Mouse (Mus musculus): ENCODE measurements around the gene Slc44a5. TPM values are rescaled to one million over a fixed set of nuclear protein-coding genes. Genes with fewer than 3 reads are reported as not detected.

Gene Slc44a5
- polyA plus RNA-seq, 1 experiment from 2014 or later: 9.3 TPM

DNA sequence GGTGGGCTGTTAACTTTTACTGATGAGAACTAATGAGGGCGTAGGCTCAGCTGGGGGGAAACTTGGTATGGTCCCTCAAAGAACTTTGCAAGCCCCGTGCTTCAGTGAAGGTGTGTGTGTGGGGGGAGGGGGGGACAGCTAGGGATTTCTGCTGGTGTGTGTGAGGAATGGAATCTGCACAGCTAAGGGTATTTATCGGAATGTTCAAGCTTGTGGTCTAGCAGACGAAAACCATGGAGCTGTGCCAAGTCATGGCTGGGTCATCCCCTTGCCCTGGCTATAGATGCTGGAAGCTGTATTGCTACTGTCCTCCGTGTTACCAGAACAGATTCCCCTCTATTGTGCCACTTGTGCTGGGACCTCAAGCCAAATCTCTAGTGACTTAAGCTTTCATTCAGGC, 138.0 kb downstream of the Slc44a5 start:
- Histone ChIP-seq H3K27ac (ENCODE audit: low read length) (no peak overlapping the region), H3K9ac (ENCODE audit: low read depth, low read length) (no peak overlapping the region), H3K9me3 (replicated peaks; ENCODE audit: control insufficient read depth, low read length, poor library complexity, severe bottlenecking) (no peaks in the 10 kb centered on the region), H3K4me1 (ENCODE audit: control insufficient read depth, insufficient read depth, low read length) (no peaks in the 10 kb centered on the region), H3K4me3 (ENCODE audit: low read depth, low read length) (no peak overlapping the region), H3K27me3 (ENCODE audit: control insufficient read depth, insufficient read depth, low read depth, low read length) (no peaks in the 10 kb centered on the region), H3K36me3 (ENCODE audit: control insufficient read depth, insufficient read depth, low read length) (no peaks in the 10 kb centered on the region), H3K4me2 (ENCODE audit: low read length) (no peak overlapping the region)
- WGBS: 59% methylated on average over 5 of the region's 5 CpGs
- ATAC-seq: no peak

DNA sequence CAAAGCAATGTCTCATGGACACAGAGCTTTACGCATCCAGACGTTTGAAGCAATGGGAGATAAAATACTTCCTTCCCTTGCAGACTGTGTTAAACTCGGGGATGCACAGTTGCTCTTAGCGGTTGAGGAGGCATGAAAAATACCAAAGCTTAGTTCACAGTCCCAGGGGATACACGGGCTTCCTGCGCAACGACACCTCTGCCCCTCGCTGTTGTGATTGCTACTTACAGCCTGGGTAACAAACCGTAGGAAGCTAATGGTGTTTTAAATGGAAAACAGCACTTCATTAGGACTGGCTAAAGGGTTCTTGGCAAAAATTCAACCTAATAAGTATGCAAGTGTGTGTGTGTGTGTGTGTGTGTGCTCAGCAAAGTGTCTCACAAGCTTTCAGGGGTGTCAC, 141.8 kb downstream of the Slc44a5 start:
- ATAC-seq: no peak
- Histone ChIP-seq H3K9ac (ENCODE audit: low read depth, low read length) (no peak overlapping the region), H3K36me3 (ENCODE audit: control insufficient read depth, insufficient read depth, low read length) (no peaks in the 10 kb centered on the region), H3K4me3 (ENCODE audit: low read depth, low read length) (no peak overlapping the region), H3K4me2 (ENCODE audit: low read length) (no peak overlapping the region), H3K27me3 (ENCODE audit: control insufficient read depth, insufficient read depth, low read depth, low read length) (no peaks in the 10 kb centered on the region), H3K9me3 (replicated peaks; ENCODE audit: control insufficient read depth, low read length, poor library complexity, severe bottlenecking) (no peaks in the 10 kb centered on the region), H3K4me1 (ENCODE audit: control insufficient read depth, insufficient read depth, low read length) (no peaks in the 10 kb centered on the region; the same call in 1 of the 2 replicates), H3K27ac (ENCODE audit: low read length) (no peak overlapping the region)
- 67% methylated on average over 9 of the region's 9 CpGs for WGBS

DNA sequence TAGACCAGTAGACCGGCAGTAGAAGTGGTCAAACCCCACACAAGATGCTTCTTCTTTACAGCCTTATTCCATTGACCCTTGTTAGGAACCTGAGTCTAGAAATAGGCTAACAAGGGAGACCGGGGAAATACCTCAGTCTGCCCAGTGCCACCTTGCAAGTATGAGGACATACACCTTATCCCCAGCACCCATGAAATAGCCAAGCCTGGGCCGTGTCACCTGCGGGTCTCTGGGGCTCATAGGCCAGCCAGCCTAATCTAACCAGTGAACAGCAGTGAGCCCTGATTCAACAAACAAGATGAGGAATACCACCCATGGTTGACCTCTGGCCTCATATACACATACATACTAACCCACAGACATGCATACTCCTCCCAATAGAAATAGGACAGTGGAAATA, 142.2 kb downstream of the Slc44a5 start:
- no peak for ATAC-seq
- no peak overlapping the region for H3K4me3 ChIP-seq (ENCODE audit: low read depth, low read length)

GRCm38 (mm10) chr3:154116000-154116399, 142.8 kb downstream of the Slc44a5 start:
- 86% methylated on average over 5 of the region's 5 CpGs for WGBS
- ATAC-seq: no peak

More for the DNA sequence above, 142.2 kb downstream of the Slc44a5 start:
- WGBS: 95% methylated on average over 4 of the region's 4 CpGs
- H3K4me2 ChIP-seq (ENCODE audit: low read length): no peak overlapping the region
- no peak overlapping the region for H3K27ac ChIP-seq (ENCODE audit: low read length)
- no peaks in the 10 kb centered on the region for H3K36me3 ChIP-seq (ENCODE audit: control insufficient read depth, insufficient read depth, low read length)
- no peaks in the 10 kb centered on the region for H3K9me3 ChIP-seq (replicated peaks; ENCODE audit: control insufficient read depth, low read length, poor library complexity, severe bottlenecking)
- H3K27me3 ChIP-seq (ENCODE audit: control insufficient read depth, insufficient read depth, low read depth, low read length): no peaks in the 10 kb centered on the region
- H3K4me1 ChIP-seq (ENCODE audit: control insufficient read depth, insufficient read depth, low read length): no peaks in the 10 kb centered on the region; the same call in 1 of the 2 replicates
- no peak overlapping the region for H3K9ac ChIP-seq (ENCODE audit: low read depth, low read length)

GRCm38 (mm10) chr3:154118992-154119603, 145.9 kb downstream of the Slc44a5 start:
- ATAC-seq: no peak
- Histone ChIP-seq H3K4me1 (ENCODE audit: control insufficient read depth, insufficient read depth, low read length) (no peaks in the 10 kb centered on the region; the same call in 1 of the 2 replicates), H3K4me2 (ENCODE audit: low read length) (no peak overlapping the region), H3K9ac (ENCODE audit: low read depth, low read length) (no peak overlapping the region), H3K36me3 (ENCODE audit: control insufficient read depth, insufficient read depth, low read length) (no peaks in the 10 kb centered on the region), H3K27me3 (ENCODE audit: control insufficient read depth, insufficient read depth, low read depth, low read length) (no peaks in the 10 kb centered on the region), H3K27ac (ENCODE audit: low read length) (no peak overlapping the region), H3K4me3 (ENCODE audit: low read depth, low read length) (no peak overlapping the region), H3K9me3 (replicated peaks; ENCODE audit: control insufficient read depth, low read length, poor library complexity, severe bottlenecking) (no peaks in the 10 kb centered on the region)
- WGBS: 36% methylated on average over 6 of the region's 6 CpGs

More at GRCm38 (mm10) chr3:154116000-154116399, 142.8 kb downstream of the Slc44a5 start:
- Histone ChIP-seq H3K36me3 (ENCODE audit: control insufficient read depth, insufficient read depth, low read length) (no peaks in the 10 kb centered on the region), H3K27ac (ENCODE audit: low read length) (no peak overlapping the region), H3K4me3 (ENCODE audit: low read depth, low read length) (no peak overlapping the region), H3K4me2 (ENCODE audit: low read length) (no peak overlapping the region), H3K9ac (ENCODE audit: low read depth, low read length) (no peak overlapping the region), H3K4me1 (ENCODE audit: control insufficient read depth, insufficient read depth, low read length) (no peaks in the 10 kb centered on the region; the same call in 1 of the 2 replicates), H3K9me3 (replicated peaks; ENCODE audit: control insufficient read depth, low read length, poor library complexity, severe bottlenecking) (no peaks in the 10 kb centered on the region), H3K27me3 (ENCODE audit: control insufficient read depth, insufficient read depth, low read depth, low read length) (no peaks in the 10 kb centered on the region)

- Histone ChIP-seq H3K27ac (ENCODE audit: low read length) (no peak overlapping the region), H3K4me2 (ENCODE audit: low read length) (no peak overlapping the region), H3K9me3 (replicated peaks; ENCODE audit: control insufficient read depth, low read length, poor library complexity, severe bottlenecking) (no peaks in the 10 kb centered on the region), H3K27me3 (ENCODE audit: control insufficient read depth, insufficient read depth, low read depth, low read length) (no peaks in the 10 kb centered on the region), H3K4me1 (ENCODE audit: control insufficient read depth, insufficient read depth, low read length) (no peaks in the 10 kb centered on the region; the same call in 1 of the 2 replicates), H3K4me3 (ENCODE audit: low read depth, low read length) (no peak overlapping the region), H3K9ac (ENCODE audit: low read depth, low read length) (no peak overlapping the region), H3K36me3 (ENCODE audit: control insufficient read depth, insufficient read depth, low read length) (no peaks in the 10 kb centered on the region)
- 96% methylated on average over 3 of the region's 3 CpGs for WGBS
- ATAC-seq: no peak
Observed at GRCm38 (mm10) chr3:154122531-154122930, 149.3 kb downstream of the Slc44a5 start.

- no peaks in the 10 kb centered on the region for H3K9me3 ChIP-seq (replicated peaks; ENCODE audit: control insufficient read depth, low read length, poor library complexity, severe bottlenecking)
- ATAC-seq: peak; percentile 72
- H3K4me2 ChIP-seq (ENCODE audit: low read length): no peak overlapping the region
- H3K36me3 ChIP-seq (ENCODE audit: control insufficient read depth, insufficient read depth, low read length): no peaks in the 10 kb centered on the region
- H3K9ac ChIP-seq (ENCODE audit: low read depth, low read length): no peak overlapping the region
- WGBS: 12% methylated on average over 15 of the region's 15 CpGs
- H3K27me3 ChIP-seq (ENCODE audit: control insufficient read depth, insufficient read depth, low read depth, low read length): no peaks in the 10 kb centered on the region
- H3K4me3 ChIP-seq (ENCODE audit: low read depth, low read length): no peak overlapping the region
- H3K27ac ChIP-seq (ENCODE audit: low read length): no peak overlapping the region
- no peaks in the 10 kb centered on the region for H3K4me1 ChIP-seq (ENCODE audit: control insufficient read depth, insufficient read depth, low read length)
Observed at GRCm38 (mm10) chr3:154124890-154125575, 151.8 kb downstream of the Slc44a5 start.

GRCm38 (mm10) chr3:154125768-154126376, 152.6 kb downstream of the Slc44a5 start:
- Histone ChIP-seq H3K4me2 (ENCODE audit: low read length) (no peak overlapping the region), H3K9ac (ENCODE audit: low read depth, low read length) (no peak overlapping the region), H3K27ac (ENCODE audit: low read length) (no peak overlapping the region), H3K4me3 (ENCODE audit: low read depth, low read length) (no peak overlapping the region), H3K36me3 (ENCODE audit: control insufficient read depth, insufficient read depth, low read length) (no peaks in the 10 kb centered on the region), H3K9me3 (replicated peaks; ENCODE audit: control insufficient read depth, low read length, poor library complexity, severe bottlenecking) (no peaks in the 10 kb centered on the region), H3K27me3 (ENCODE audit: control insufficient read depth, insufficient read depth, low read depth, low read length) (no peaks in the 10 kb centered on the region), H3K4me1 (ENCODE audit: control insufficient read depth, insufficient read depth, low read length) (no peaks in the 10 kb centered on the region)
- WGBS: 23% methylated on average over 7 of the region's 7 CpGs
- ATAC-seq: peak; percentile 29; the same call in 1 of the 2 replicates

DNA sequence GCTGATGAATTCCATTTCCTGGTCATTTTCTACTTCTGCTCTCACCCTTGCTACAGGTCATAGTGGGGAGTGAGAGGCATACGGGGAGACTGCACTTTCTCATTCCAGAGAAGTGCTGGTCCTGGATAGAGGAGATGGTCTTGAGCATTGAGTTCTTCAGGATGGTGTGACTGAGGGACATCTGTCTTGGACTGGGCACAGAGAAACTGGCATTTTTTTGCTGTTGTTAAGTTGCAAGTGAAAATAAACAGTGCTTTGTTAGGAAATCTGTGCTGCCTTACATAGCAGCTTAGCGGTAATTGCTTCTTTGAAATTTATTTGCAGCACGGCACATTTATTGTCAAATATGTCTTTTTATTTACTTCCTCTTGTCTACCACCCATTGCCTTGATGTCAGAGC, 154.0 kb downstream of the Slc44a5 start:
- 75% methylated on average over 3 of the region's 3 CpGs for WGBS
- H3K9ac ChIP-seq (ENCODE audit: low read depth, low read length): no peak overlapping the region
- ATAC-seq: no peak

More for the DNA sequence above, 154.0 kb downstream of the Slc44a5 start:
- H3K27ac ChIP-seq (ENCODE audit: low read length): no peak overlapping the region
- no peak overlapping the region for H3K4me3 ChIP-seq (ENCODE audit: low read depth, low read length)
- H3K4me1 ChIP-seq (ENCODE audit: control insufficient read depth, insufficient read depth, low read length): no peaks in the 10 kb centered on the region
- H3K36me3 ChIP-seq (ENCODE audit: control insufficient read depth, insufficient read depth, low read length): no peaks in the 10 kb centered on the region
- H3K27me3 ChIP-seq (ENCODE audit: control insufficient read depth, insufficient read depth, low read depth, low read length): no peaks in the 10 kb centered on the region
- no peak overlapping the region for H3K4me2 ChIP-seq (ENCODE audit: low read length)
- no peaks in the 10 kb centered on the region for H3K9me3 ChIP-seq (replicated peaks; ENCODE audit: control insufficient read depth, low read length, poor library complexity, severe bottlenecking)
